Mouse (Mus musculus): Measurements from ENCODE around the gene Ewsr1. TPM values are rescaled to one million over a fixed set of nuclear protein-coding genes. Genes with fewer than 3 reads are reported as not detected.

Ewsr1 gene
- polyA plus RNA-seq, 1 experiment from 2014 or later, result 511 TPM

- H3K27me3 ChIP-seq (ENCODE audit: control insufficient read depth, insufficient read depth, low read length), result peaks cover 18% of the 10 kb centered on the region
- 73% methylated on average over 10 of the region's 10 CpGs for WGBS
- DNase-seq (ENCODE audit: low spot score) (no peak), ATAC-seq (ENCODE audit: insufficient number of reproducible peaks, low FRiP score, low TSS enrichment, low read depth) (no peak)
- H3K4me2 ChIP-seq (ENCODE audit: low read depth, severe bottlenecking), result no peak overlapping the region
- H3K36me3 ChIP-seq (ENCODE audit: control insufficient read depth, insufficient read depth, low read length), result no peaks in the 10 kb centered on the region
- no peak overlapping the region for H3K27ac ChIP-seq (replicated peaks; ENCODE audit: low read depth, low read length)
- H3K4me3 ChIP-seq (ENCODE audit: low read depth, low read length), result no peak overlapping the region
- H3K4me1 ChIP-seq (ENCODE audit: control insufficient read depth, insufficient read depth, low read length), result peaks cover 8% of the 10 kb centered on the region; the same call in 1 of the 2 replicates
- no peaks in the 10 kb centered on the region for H3K9me3 ChIP-seq (ENCODE audit: control insufficient read depth, low read length)
- H3K9ac ChIP-seq (ENCODE audit: low read length), result no peak overlapping the region
Measured at GRCm38 (mm10) chr11:5052200-5052854, 46.7 kb downstream of the Ewsr1 start.

- Histone ChIP-seq H3K4me2 (ENCODE audit: low read depth, severe bottlenecking) (no peak overlapping the region), H3K4me1 (ENCODE audit: control insufficient read depth, insufficient read depth, low read length) (peaks cover 8% of the 10 kb centered on the region; the same call in 1 of the 2 replicates), H3K9me3 (ENCODE audit: control insufficient read depth, low read length) (no peaks in the 10 kb centered on the region), H3K4me3 (ENCODE audit: low read depth, low read length) (no peak overlapping the region), H3K27ac (replicated peaks; ENCODE audit: low read depth, low read length) (no peak overlapping the region), H3K36me3 (ENCODE audit: control insufficient read depth, insufficient read depth, low read length) (no peaks in the 10 kb centered on the region), H3K27me3 (ENCODE audit: control insufficient read depth, insufficient read depth, low read length) (peaks cover 11% of the 10 kb centered on the region), H3K9ac (ENCODE audit: low read length) (no peak overlapping the region)
- 83% methylated on average over 10 of the region's 10 CpGs for WGBS
- DNase-seq (ENCODE audit: low spot score) (no peak), ATAC-seq (ENCODE audit: insufficient number of reproducible peaks, low FRiP score, low TSS enrichment, low read depth) (no peak)
Measured at GRCm38 (mm10) chr11:5051629-5052028, 47.4 kb downstream of the Ewsr1 start.

GRCm38 (mm10) chr11:5046321-5046926 lies 52.6 kb downstream of the Ewsr1 start:
- Histone ChIP-seq H3K9me3 (ENCODE audit: control insufficient read depth, low read length) (no peaks in the 10 kb centered on the region), H3K9ac (ENCODE audit: low read length) (no peak overlapping the region), H3K27me3 (ENCODE audit: control insufficient read depth, insufficient read depth, low read length) (no peaks in the 10 kb centered on the region), H3K36me3 (ENCODE audit: control insufficient read depth, insufficient read depth, low read length) (no peaks in the 10 kb centered on the region), H3K27ac (replicated peaks; ENCODE audit: low read depth, low read length) (no peak overlapping the region), H3K4me2 (ENCODE audit: low read depth, severe bottlenecking) (no peak overlapping the region), H3K4me1 (ENCODE audit: control insufficient read depth, insufficient read depth, low read length) (no peaks in the 10 kb centered on the region), H3K4me3 (ENCODE audit: low read depth, low read length) (no peak overlapping the region)
- 41% methylated on average over 12 of the region's 12 CpGs for WGBS
- no peak for DNase-seq (ENCODE audit: low spot score)
- ATAC-seq (ENCODE audit: insufficient number of reproducible peaks, low FRiP score, low TSS enrichment, low read depth), result no peak

GRCm38 (mm10) chr11:5042645-5043381 lies 56.3 kb downstream of the Ewsr1 start:
- Histone ChIP-seq H3K4me1 (ENCODE audit: control insufficient read depth, insufficient read depth, low read length) (no peaks in the 10 kb centered on the region), H3K27ac (replicated peaks; ENCODE audit: low read depth, low read length) (no peak overlapping the region), H3K27me3 (ENCODE audit: control insufficient read depth, insufficient read depth, low read length) (no peaks in the 10 kb centered on the region), H3K9me3 (ENCODE audit: control insufficient read depth, low read length) (no peaks in the 10 kb centered on the region), H3K4me3 (ENCODE audit: low read depth, low read length) (no peak overlapping the region), H3K9ac (ENCODE audit: low read length) (no peak overlapping the region), H3K36me3 (ENCODE audit: control insufficient read depth, insufficient read depth, low read length) (peaks cover 11% of the 10 kb centered on the region), H3K4me2 (ENCODE audit: low read depth, severe bottlenecking) (no peak overlapping the region)
- 92% methylated on average over 8 of the region's 8 CpGs for WGBS
- DNase-seq (ENCODE audit: low spot score) (no peak), ATAC-seq (ENCODE audit: insufficient number of reproducible peaks, low FRiP score, low TSS enrichment, low read depth) (no peak)

GRCm38 (mm10) chr11:5041144-5041780 lies 57.8 kb downstream of the Ewsr1 start:
- H3K36me3 ChIP-seq (ENCODE audit: control insufficient read depth, insufficient read depth, low read length), result peaks cover 11% of the 10 kb centered on the region
- H3K27me3 ChIP-seq (ENCODE audit: control insufficient read depth, insufficient read depth, low read length), result no peaks in the 10 kb centered on the region
- no peaks in the 10 kb centered on the region for H3K9me3 ChIP-seq (ENCODE audit: control insufficient read depth, low read length)
- no peak overlapping the region for H3K9ac ChIP-seq (ENCODE audit: low read length)
- DNase-seq (ENCODE audit: low spot score), result no peak
- ATAC-seq (ENCODE audit: insufficient number of reproducible peaks, low FRiP score, low TSS enrichment, low read depth), result no peak
- 84% methylated on average over 18 of the region's 18 CpGs for WGBS
- no peak overlapping the region for H3K27ac ChIP-seq (replicated peaks; ENCODE audit: low read depth, low read length)
- no peak overlapping the region for H3K4me3 ChIP-seq (ENCODE audit: low read depth, low read length)
- no peak overlapping the region; the same call in 1 of the 2 replicates for H3K4me2 ChIP-seq (ENCODE audit: low read depth, severe bottlenecking)
- no peaks in the 10 kb centered on the region for H3K4me1 ChIP-seq (ENCODE audit: control insufficient read depth, insufficient read depth, low read length)

- Histone ChIP-seq H3K36me3 (ENCODE audit: control insufficient read depth, insufficient read depth, low read length) (peaks cover 13% of the 10 kb centered on the region), H3K4me2 (ENCODE audit: low read depth, severe bottlenecking) (no peak overlapping the region; the same call in 1 of the 2 replicates), H3K27me3 (ENCODE audit: control insufficient read depth, insufficient read depth, low read length) (no peaks in the 10 kb centered on the region), H3K9me3 (ENCODE audit: control insufficient read depth, low read length) (no peaks in the 10 kb centered on the region), H3K27ac (replicated peaks; ENCODE audit: low read depth, low read length) (no peak overlapping the region), H3K4me3 (ENCODE audit: low read depth, low read length) (no peak overlapping the region), H3K4me1 (ENCODE audit: control insufficient read depth, insufficient read depth, low read length) (no peaks in the 10 kb centered on the region), H3K9ac (ENCODE audit: low read length) (no peak overlapping the region)
- 88% methylated on average over 5 of the region's 5 CpGs for WGBS
- no peak for DNase-seq (ENCODE audit: low spot score)
- no peak for ATAC-seq (ENCODE audit: insufficient number of reproducible peaks, low FRiP score, low TSS enrichment, low read depth)
Measured at GRCm38 (mm10) chr11:5040585-5040984, 58.5 kb downstream of the Ewsr1 start.

GRCm38 (mm10) chr11:5037146-5037854 lies 61.8 kb downstream of the Ewsr1 start:
- no peaks in the 10 kb centered on the region for H3K4me1 ChIP-seq (ENCODE audit: control insufficient read depth, insufficient read depth, low read length)
- WGBS, result 85% methylated on average over 8 of the region's 8 CpGs
- no peaks in the 10 kb centered on the region for H3K9me3 ChIP-seq (ENCODE audit: control insufficient read depth, low read length)
- no peak overlapping the region for H3K9ac ChIP-seq (ENCODE audit: low read length)
- H3K27me3 ChIP-seq (ENCODE audit: control insufficient read depth, insufficient read depth, low read length), result no peaks in the 10 kb centered on the region
- ATAC-seq (ENCODE audit: insufficient number of reproducible peaks, low FRiP score, low TSS enrichment, low read depth), result no peak
- no peak overlapping the region for H3K4me2 ChIP-seq (ENCODE audit: low read depth, severe bottlenecking)
- peaks cover 21% of the 10 kb centered on the region for H3K36me3 ChIP-seq (ENCODE audit: control insufficient read depth, insufficient read depth, low read length)
- H3K4me3 ChIP-seq (ENCODE audit: low read depth, low read length), result no peak overlapping the region
- DNase-seq (ENCODE audit: low spot score), result no peak
- H3K27ac ChIP-seq (replicated peaks; ENCODE audit: low read depth, low read length), result no peak overlapping the region

- no peaks in the 10 kb centered on the region for H3K9me3 ChIP-seq (ENCODE audit: control insufficient read depth, low read length)
- H3K36me3 ChIP-seq (ENCODE audit: control insufficient read depth, insufficient read depth, low read length), result peaks cover 23% of the 10 kb centered on the region
- no peaks in the 10 kb centered on the region for H3K27me3 ChIP-seq (ENCODE audit: control insufficient read depth, insufficient read depth, low read length)
- ATAC-seq (ENCODE audit: insufficient number of reproducible peaks, low FRiP score, low TSS enrichment, low read depth) (no peak), DNase-seq (ENCODE audit: low spot score) (no peak)
- no peak overlapping the region for H3K4me2 ChIP-seq (ENCODE audit: low read depth, severe bottlenecking)
- WGBS, result 90% methylated on average over 4 of the region's 4 CpGs
- H3K27ac ChIP-seq (replicated peaks; ENCODE audit: low read depth, low read length), result no peak overlapping the region
- H3K4me1 ChIP-seq (ENCODE audit: control insufficient read depth, insufficient read depth, low read length), result no peaks in the 10 kb centered on the region
- no peak overlapping the region for H3K4me3 ChIP-seq (ENCODE audit: low read depth, low read length)
- no peak overlapping the region for H3K9ac ChIP-seq (ENCODE audit: low read length)
Measured at GRCm38 (mm10) chr11:5035421-5035820, 63.6 kb downstream of the Ewsr1 start.
